Mouse (Mus musculus) ES-Bruce4 (cell line): ENCODE results near the gene Enah. TPM values are rescaled to one million over a fixed set of nuclear protein-coding genes. Genes with fewer than 3 reads are reported as not detected.

Experiments
- H3K27ac ChIP-seq: 2 replicates; pipeline ENCODE4 v1.5.1; 2012; ENCODE audit warnings: low read length, inconsistent platforms; ENCODE audit not compliant: insufficient read depth
- H3K27me3 ChIP-seq: 2 replicates; pipeline ENCODE4 v1.6.1; 2012; ENCODE audit warnings: mild to moderate bottlenecking, low read length, inconsistent platforms; ENCODE audit not compliant: control insufficient read depth, poor library complexity, insufficient read depth, severe bottlenecking
- H3K36me3 ChIP-seq: 2 replicates; pipeline ENCODE4 v1.6.1; 2012; ENCODE audit warnings: inconsistent platforms, mild to moderate bottlenecking, low read length, moderate library complexity; ENCODE audit not compliant: control insufficient read depth, poor library complexity, insufficient read depth, severe bottlenecking
- H3K4me1 ChIP-seq: one replicate; pipeline ENCODE4 v1.8.1; 2011; ENCODE audit warnings: low read length; ENCODE audit not compliant: control insufficient read depth, insufficient read depth
- H3K4me3 ChIP-seq: 2 replicates; pipeline ENCODE4 v1.5.1; 2011; ENCODE audit warnings: low read depth, mild to moderate bottlenecking, low read length
- H3K9ac ChIP-seq: 2 replicates; pipeline ENCODE4 v1.6.1; 2012; ENCODE audit warnings: low read depth, mild to moderate bottlenecking, inconsistent platforms; ENCODE audit not compliant: poor library complexity, severe bottlenecking
- H3K9me3 ChIP-seq: replicated peaks from 2 replicates; pipeline ENCODE4 v1.6.1; 2012; ENCODE audit warnings: mild to moderate bottlenecking, low read length, inconsistent platforms; ENCODE audit not compliant: control insufficient read depth, poor library complexity, insufficient read depth, severe bottlenecking
- CTCF ChIP-seq: IDR thresholded peaks from one replicate; pipeline ENCODE4 v1.8.1; 2011; ENCODE audit warnings: low read depth, low read length
- EP300 ChIP-seq: IDR thresholded peaks from 2 replicates; pipeline ENCODE4 v1.6.1; 2011; ENCODE audit warnings: low read depth, low read length; ENCODE audit not compliant: insufficient read depth
- POLR2A ChIP-seq: IDR thresholded peaks from one replicate; pipeline ENCODE4 v1.8.1; 2011; ENCODE audit warnings: low read length; ENCODE audit not compliant: insufficient read depth
- polyA plus RNA-seq: library from polyadenylated mRNA; stranded (reverse); fragments of >200 nt; gene quantifications from 2 replicates; pipeline ENCODE4 v1.2.4, GENCODE M21; 2011; ENCODE audit warnings: low read depth; ENCODE audit not compliant: missing spikeins, insufficient read depth, insufficient read length

Gene Enah
- polyA plus RNA-seq, 1 experiment, result 369 TPM

GRCm38 (mm10) chr1:182061203-182061602 lies 41.4 kb upstream of the Enah start:
- H3K4me1 ChIP-seq, result no peaks in the 10 kb centered on the region
- no peak overlapping the region for H3K27ac ChIP-seq
- no peaks in the 10 kb centered on the region for H3K27me3 ChIP-seq
- no peak overlapping the region for H3K9ac ChIP-seq
- H3K9me3 ChIP-seq, result no peaks in the 10 kb centered on the region
- H3K36me3 ChIP-seq, result no peaks in the 10 kb centered on the region
- TF ChIP-seq POLR2A (no peak), EP300 (no peak), CTCF (no peak)
- H3K4me3 ChIP-seq, result no peak overlapping the region

- Histone ChIP-seq H3K27me3 (no peaks in the 10 kb centered on the region), H3K4me1 (no peaks in the 10 kb centered on the region), H3K9me3 (no peaks in the 10 kb centered on the region), H3K27ac (no peak overlapping the region), H3K4me3 (no peak overlapping the region), H3K36me3 (no peaks in the 10 kb centered on the region), H3K9ac (no peak overlapping the region)
- TF ChIP-seq POLR2A (no peak), CTCF (no peak), EP300 (no peak)
Observed at GRCm38 (mm10) chr1:182059806-182060205, 40.0 kb upstream of the Enah start.

- H3K27ac ChIP-seq, result no peak overlapping the region
- H3K9me3 ChIP-seq, result no peaks in the 10 kb centered on the region
- H3K27me3 ChIP-seq, result no peaks in the 10 kb centered on the region
- no peak for TF ChIP-seq EP300
- no peak for TF ChIP-seq POLR2A
- TF ChIP-seq CTCF, result no peak
- peaks cover 3% of the 10 kb centered on the region for H3K4me1 ChIP-seq
- no peak overlapping the region for H3K4me3 ChIP-seq
- no peak overlapping the region for H3K9ac ChIP-seq
- H3K36me3 ChIP-seq, result no peaks in the 10 kb centered on the region
Observed at GRCm38 (mm10) chr1:182057998-182058397, 38.2 kb upstream of the Enah start.

GRCm38 (mm10) chr1:182055122-182055521 lies 35.3 kb upstream of the Enah start:
- peak overlapping the region; percentile 25 for H3K4me3 ChIP-seq
- TF ChIP-seq POLR2A (no peak), EP300 (no peak), CTCF (no peak)
- peaks cover 5% of the 10 kb centered on the region for H3K4me1 ChIP-seq
- no peaks in the 10 kb centered on the region for H3K36me3 ChIP-seq
- H3K27me3 ChIP-seq, result no peaks in the 10 kb centered on the region
- H3K9me3 ChIP-seq, result no peaks in the 10 kb centered on the region
- H3K9ac ChIP-seq, result peak overlapping the region; percentile 3; the same call in 1 of the 2 replicates
- H3K27ac ChIP-seq, result peak overlapping the region; percentile 72

DNA sequence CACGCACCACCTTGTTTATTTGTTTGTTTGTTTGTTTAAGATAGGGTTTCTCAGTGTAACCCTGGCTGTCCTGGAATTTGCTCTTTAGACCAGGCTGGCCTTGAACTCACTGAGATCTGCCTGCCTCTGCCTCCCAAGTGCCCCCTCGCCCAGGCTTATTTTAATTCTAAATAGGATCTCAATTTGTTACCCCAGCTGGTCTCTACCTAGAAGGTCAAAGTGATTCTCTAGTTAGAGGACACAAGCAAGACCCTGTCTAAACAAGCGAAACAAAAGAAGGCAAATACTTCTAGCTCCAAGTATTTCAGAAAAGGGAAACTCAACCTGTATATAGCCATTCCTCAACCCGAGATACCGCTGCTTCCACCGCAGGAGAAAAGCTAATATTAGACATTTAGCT lies 34.9 kb upstream of the Enah start:
- no peak overlapping the region for H3K4me3 ChIP-seq
- H3K27ac ChIP-seq, result peak overlapping the region; percentile 72

GRCm38 (mm10) chr1:182052973-182053372 lies 33.2 kb upstream of the Enah start:
- no peak overlapping the region for H3K27ac ChIP-seq
- no peak overlapping the region for H3K9ac ChIP-seq
- H3K4me3 ChIP-seq, result no peak overlapping the region
- no peaks in the 10 kb centered on the region for H3K9me3 ChIP-seq
- no peaks in the 10 kb centered on the region for H3K36me3 ChIP-seq
- H3K4me1 ChIP-seq, result peaks cover 5% of the 10 kb centered on the region
- TF ChIP-seq CTCF (no peak), EP300 (no peak), POLR2A (no peak)
- no peaks in the 10 kb centered on the region for H3K27me3 ChIP-seq

More for the DNA sequence above, 34.9 kb upstream of the Enah start:
- Histone ChIP-seq H3K4me1 (peaks cover 5% of the 10 kb centered on the region), H3K9me3 (no peaks in the 10 kb centered on the region), H3K9ac (0 out of 2 replicates have a peak overlapping the region, but pooled peaks have one; percentile 3), H3K36me3 (no peaks in the 10 kb centered on the region), H3K27me3 (no peaks in the 10 kb centered on the region)
- no peak for TF ChIP-seq CTCF
- TF ChIP-seq EP300, result 0 out of 2 replicates have a peak, but pooled peaks have one; percentile 36
